Mouse (Mus musculus) heart, adult 10 weeks (tissue): Measurements from ENCODE around the gene Ang6. TPM values are rescaled to one million over a fixed set of nuclear protein-coding genes. Genes with fewer than 3 reads are reported as not detected.

ENCODE experiments used
- polyA plus RNA-seq: library from polyadenylated mRNA; stranded (reverse); fragments of 350-450 nt; fragmentation: Illumina TruSeq; extraction: RNeasy Lipid Tissue Mini Kit (QIAGEN cat#74804); gene quantifications from one replicate; pipeline ENCODE4 v1.2.3, GENCODE M21; 2014; ENCODE audit warnings: low read depth, low replicate concordance

The Ang6 gene
- not detected for polyA plus RNA-seq

GRCm38 (mm10) chr14:44002169-44002568 lies at the start of gene Ang6:
Gene Ang6, minus strand, starts transcription at chr14:44002269.

GRCm38 (mm10) chr14:43956769-43957168 lies 45.3 kb downstream of the Ang6 start, which contains the start of gene Ang5:
Gene Ang5, plus strand, starts transcription at chr14:43957069.

Other genes with a start within 250 kb of the Ang6 start
- gene Gm8180, start 217.5 kb downstream of the Ang6 start, polyA plus RNA-seq = not detected
- not detected for gene Ear1, start 126.8 kb downstream of the Ang6 start, polyA plus RNA-seq
- gene Ear10, start 78.7 kb downstream of the Ang6 start, polyA plus RNA-seq = not detected
- gene Gm8113, start 76.9 kb downstream of the Ang6 start, polyA plus RNA-seq = 1.8 TPM
- not detected for gene Ang5, start 45.2 kb downstream of the Ang6 start, polyA plus RNA-seq
- gene Ear2, start 100.4 kb upstream of the Ang6 start, polyA plus RNA-seq = 0.99 TPM
- gene Gm3327, start 121.6 kb upstream of the Ang6 start, polyA plus RNA-seq = not detected
- gene Gm8212, start 195.4 kb upstream of the Ang6 start, polyA plus RNA-seq = not detected
- gene 4930503E14Rik, start 211.0 kb upstream of the Ang6 start, polyA plus RNA-seq = not detected